ENCODE assay signal across 8 mouse cellular contexts in genomic region chr11:117949392-117950091, GRCm38 (mm10). TPM values are rescaled to one million over a fixed set of nuclear protein-coding genes. Genes with fewer than 3 reads are reported as not detected.
DNase-seq lines count a peak whose midpoint lies in the region; ATAC-seq and TF ChIP-seq lines count a peak whose summit lies in the region.

No protein-coding gene starts in this region.

- H3K27me3 ChIP-seq in heart, adult 2 months (ENCODE audit: control insufficient read depth, insufficient read depth, low read length) = no peaks in the 10 kb centered on the region
- H3K27me3 ChIP-seq in neural tube, embryonic 15.5 days (replicated peaks) = peaks cover 9% of the 10 kb centered on the region

- peak overlapping the region; percentile 39 for H3K4me3 ChIP-seq in layer of hippocampus, adult 2 months
- peak overlapping the region; percentile 44 for H3K4me3 ChIP-seq in heart, adult 2 months
- H3K4me3 ChIP-seq in lung, adult 2 months (replicated peaks; ENCODE audit: extremely low read depth, low read depth, low read length) = peak overlapping the region; percentile 40
- H3K4me3 ChIP-seq in neural tube, embryonic 15.5 days (replicated peaks) = peak overlapping the region; percentile 23

- H3K9ac ChIP-seq in heart, adult 2 months (ENCODE audit: low read depth, low read length) = peak overlapping the region; percentile 88
- H3K9ac ChIP-seq in neural tube, embryonic 15.5 days (replicated peaks) = peak overlapping the region; percentile 34

- H3K4me2 ChIP-seq in neural tube, embryonic 15.5 days = peak overlapping the region; percentile 57

- H3K9me3 ChIP-seq in neural tube, embryonic 15.5 days (replicated peaks) = no peaks in the 10 kb centered on the region

- peak; percentile 68 for ATAC-seq in neural tube, embryonic 15.5 days (ENCODE audit: low FRiP score)
- ATAC-seq in monocyte, adult 5-6 weeks (replicated peaks; ENCODE audit: insufficient number of reproducible peaks, low FRiP score, low TSS enrichment, poor library complexity, severe bottlenecking) = no peak

- peaks cover 15% of the 10 kb centered on the region for H3K4me1 ChIP-seq in heart, adult 2 months (ENCODE audit: control insufficient read depth, insufficient read depth, low read length)
- H3K4me1 ChIP-seq in lung, adult 2 months (ENCODE audit: control insufficient read depth, insufficient read depth, low read length) = peaks cover 14% of the 10 kb centered on the region
- peaks cover 21% of the 10 kb centered on the region for H3K4me1 ChIP-seq in neural tube, embryonic 15.5 days

- H3K27ac ChIP-seq in layer of hippocampus, adult 2 months = peak overlapping the region; percentile 48
- peak overlapping the region; percentile 91 for H3K27ac ChIP-seq in heart, adult 2 months
- H3K27ac ChIP-seq in neural tube, embryonic 15.5 days (replicated peaks) = peak overlapping the region; percentile 54

- no peaks in the 10 kb centered on the region for H3K36me3 ChIP-seq in heart, adult 2 months (ENCODE audit: control insufficient read depth, insufficient read depth, low read length)
- H3K36me3 ChIP-seq in neural tube, embryonic 15.5 days = no peaks in the 10 kb centered on the region

- intact Hi-C loops in heart, adult 2 months (cut with DNase I) = loop anchor here (10.0 kb wide), 1 partner anchor 265 kb away; no protein-coding TSS in a partner anchor

- peak; percentile 38 for TF ChIP-seq CTCF in layer of hippocampus, adult 2 months (conservative IDR thresholded peaks at IDR 0.05)
- TF ChIP-seq CTCF in heart, adult 2 months (IDR thresholded peaks at IDR 0.05) = peak; percentile 54
- no peak for TF ChIP-seq CTCF in lung, adult 2 months (IDR thresholded peaks at IDR 0.05; ENCODE audit: insufficient read depth, low read length)

- WGBS in heart, adult 2 months = 2% methylated on average over 49 of the region's 49 CpGs
- 2% methylated on average over 49 of the region's 49 CpGs for WGBS in lung, adult 2 months
- WGBS in neural tube, embryonic 15.5 days = 1% methylated on average over 49 of the region's 49 CpGs

- peak; percentile 61; the same call in 1 of the 2 replicates for TF ChIP-seq EP300 in heart, adult 2 months (IDR thresholded peaks at IDR 0.05; ENCODE audit: insufficient read depth, low read depth, low read length)

- no peak for TF ChIP-seq POLR2A in heart, adult 2 months (IDR thresholded peaks at IDR 0.05; ENCODE audit: insufficient read depth, low read depth, low read length)
- TF ChIP-seq POLR2A in lung, adult 2 months (IDR thresholded peaks at IDR 0.05; ENCODE audit: borderline replicate concordance, extremely low read depth, low read depth, low read length) = no peak

- DNase-seq in layer of hippocampus, adult 2 months (ENCODE audit: low spot score in 2 of 2) = no peak
- DNase-seq in layer of hippocampus, postnatal 36 days = no peak
- peak; percentile 89 for DNase-seq in embryo, embryonic 11 days
- peak; percentile 91 to 93 for DNase-seq in heart, adult 2 months
- DNase-seq in kidney, adult 11 months = peak; percentile 71
- peak; percentile 71 for DNase-seq in lung, adult 2 months

- no peaks in the 10 kb centered on the region for H3K79me2 ChIP-seq in heart, adult 2 months (replicated peaks; ENCODE audit: control insufficient read depth, insufficient read depth, low read length)

RNA-seq across cellular contexts. Expression of gene Socs3, which starts 20.3 kb away (rescaled TPM):
- total RNA-seq in layer of hippocampus, adult 2 months (2021) = 1 to 10 TPM in 1 of 2 experiments, under 1 TPM in 1; 0.92 to 1.3 TPM
- total RNA-seq in layer of hippocampus, postnatal 36 days (2021) = 1 to 10 TPM; 1.3 to 1.4 TPM
- total RNA-seq in heart, adult 2 months (2021) = 1 to 10 TPM; 2.8 to 4.5 TPM
- polyA plus RNA-seq in heart, adult 2 months (2012; rRNA removed) = 3.7 and 4.4 TPM in 2 replicates
- 32.1 and 40.6 TPM in 2 replicates for polyA plus RNA-seq in lung, adult 2 months (2012; rRNA removed)
- polyA plus RNA-seq in neural tube, embryonic 15.5 days (2015; fragmentation: Nextera tagmentation; extraction: Ambion mirVana) = 6.7 and 13.2 TPM in 2 replicates
- 67.9 to 84.4 TPM (median 70.9 TPM) in 3 replicates for total RNA-seq in monocyte, adult 5-6 weeks (2017)

RNA-seq across cellular contexts. Expression of gene Pgs1, which starts 36.5 kb away (rescaled TPM):
- total RNA-seq in layer of hippocampus, adult 2 months (2021) = 10 to 100 TPM; 76.2 to 81.3 TPM
- 10 to 100 TPM; 75.1 to 79.4 TPM for total RNA-seq in layer of hippocampus, postnatal 36 days (2021)
- 10 to 100 TPM; 17.9 to 18.1 TPM for total RNA-seq in heart, adult 2 months (2021)
- polyA plus RNA-seq in heart, adult 2 months (2012; rRNA removed) = 21.8 and 26.5 TPM in 2 replicates
- polyA plus RNA-seq in lung, adult 2 months (2012; rRNA removed) = 83.2 and 104 TPM in 2 replicates
- polyA plus RNA-seq in neural tube, embryonic 15.5 days (2015; fragmentation: Nextera tagmentation; extraction: Ambion mirVana) = 60.7 and 62.8 TPM in 2 replicates
- 20.4 to 31.7 TPM (median 30.1 TPM) in 3 replicates for total RNA-seq in monocyte, adult 5-6 weeks (2017)

Comparison
In these comparisons a context has a peak if more than half of its experiments do, and no peak if none do; other contexts are left out.
1. DNase-seq: peak in embryo, embryonic 11 days (single experiment), heart, adult 2 months (2 of 2), kidney, adult 11 months (single experiment) and lung, adult 2 months (single experiment); none in layer of hippocampus, adult 2 months (0 of 2) and layer of hippocampus, postnatal 36 days (0 of 2).
2. RNA of gene Socs3, which starts 20.3 kb away (total RNA-seq): 67.9 to 84.4 TPM in monocyte, adult 5-6 weeks; 2.8 to 4.5 TPM in heart, adult 2 months, 1.3 to 1.4 TPM in layer of hippocampus, postnatal 36 days and 0.92 to 1.3 TPM in layer of hippocampus, adult 2 months; every median in the first group is over 10 times any median in the second.
3. Peak in every context shown above with its lines, with median percentiles within 50 percentile points of each other: H3K27ac ChIP-seq and H3K4me3 ChIP-seq.